Mouse (Mus musculus) E14TG2a.4 (cell line): ENCODE measurements at regions not wholly inside any gene's neighbourhood (a gene's known extent, or its start where the extent isn't known, plus 50 kb on each side); places are given as distances from the start of the nearest gene placed in this dataset.

ENCODE experiments used
- CTCF ChIP-seq: conservative IDR thresholded peaks from 2 replicates; pipeline ENCODE4 v1.5.1; 2014; ENCODE audit warnings: low read length
- NANOG ChIP-seq: IDR thresholded peaks from 2 replicates; pipeline ENCODE4 v1.6.1; 2014; ENCODE audit warnings: borderline replicate concordance, low read length, mixed read lengths
- POU5F1 ChIP-seq: IDR thresholded peaks from 2 replicates; pipeline ENCODE4 v1.6.1; 2014; ENCODE audit warnings: low read length, borderline replicate concordance

- TF ChIP-seq CTCF (no peak), POU5F1 (no peak), NANOG (no peak)
These were observed 347.7 kb upstream of the Agtr1b start for GRCm38 (mm10) chr3:20714671-20715070.
